Mouse (Mus musculus) C2C12 (cell line): ENCODE data around the gene Vps11.

Experiments used
- CEBPB ChIP-seq: IDR thresholded peaks from one replicate; pipeline ENCODE4 v1.6.1; 2011; ENCODE audit warnings: low read depth, mild to moderate bottlenecking, control low read depth, moderate library complexity
- CTCF ChIP-seq: IDR thresholded peaks from one replicate; pipeline ENCODE4 v1.5.1; 2011; ENCODE audit not compliant: control insufficient read depth, insufficient read depth, insufficient read length
- FOSL1 ChIP-seq: IDR thresholded peaks from one replicate; pipeline ENCODE4 v1.8.0; 2011; ENCODE audit warnings: mild to moderate bottlenecking, low read length; ENCODE audit not compliant: poor library complexity, insufficient read depth, severe bottlenecking
- MAX ChIP-seq: IDR thresholded peaks from one replicate; pipeline ENCODE4 v1.6.1; 2011; ENCODE audit warnings: mild to moderate bottlenecking, control low read depth
- MYOD1 ChIP-seq: IDR thresholded peaks from one replicate; pipeline ENCODE4 v1.6.1; 2011; ENCODE audit warnings: low read depth; ENCODE audit not compliant: control insufficient read depth, insufficient read length
- USF1 ChIP-seq: IDR thresholded peaks from one replicate; pipeline ENCODE4 v1.6.1; 2011; ENCODE audit warnings: low read depth, mild to moderate bottlenecking, control low read depth, moderate library complexity

DNA sequence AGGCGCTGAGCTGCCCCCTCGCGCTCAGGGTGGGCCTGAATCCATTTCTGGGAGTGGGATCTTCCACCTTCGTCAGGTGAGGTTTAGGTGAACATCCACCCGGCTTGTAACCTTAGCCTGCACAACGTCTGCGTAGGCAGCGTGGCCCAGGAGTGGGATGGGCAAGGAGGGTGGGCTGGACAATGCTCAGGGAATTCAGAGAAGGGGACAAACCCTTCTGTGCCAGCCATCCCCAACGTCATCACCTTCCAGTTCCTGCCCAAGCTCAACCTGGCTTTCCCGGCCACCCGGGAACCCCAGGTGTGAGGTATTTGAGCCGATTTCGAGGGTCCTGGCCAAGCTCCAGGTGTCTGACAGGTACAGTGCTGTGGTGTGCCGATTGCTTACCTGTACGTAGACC is 18.4 kb upstream of the Vps11 start:
- TF ChIP-seq CTCF (no peak), USF1 (no peak), MYOD1 (no peak), CEBPB (no peak), MAX (no peak), FOSL1 (no peak)
